ENCODE assay signal across 20 mouse cellular contexts in the genomic region with DNA sequence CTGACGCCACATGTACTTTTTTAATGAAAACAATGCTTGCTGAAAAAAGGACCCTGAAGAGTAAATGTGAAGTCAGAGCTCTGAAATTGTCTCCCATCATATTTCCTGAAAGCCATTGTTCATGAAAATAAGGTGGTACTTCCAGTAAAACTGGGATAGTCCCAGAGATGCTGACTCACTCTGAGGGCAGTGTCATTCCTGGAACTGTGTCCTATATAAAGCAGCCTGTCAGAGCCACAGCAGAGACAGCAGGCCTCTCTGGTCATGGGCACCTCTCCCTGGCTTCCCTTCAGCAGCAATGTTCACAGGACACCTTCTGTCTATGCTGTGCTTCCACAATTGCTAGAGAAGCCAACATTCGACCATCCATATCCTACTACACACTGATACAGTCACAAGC.
A peak's percentile ranks its signal among the peaks of the same experiment; 100 is the strongest.
DNase-seq lines count a peak whose midpoint lies in the region; ATAC-seq and TF ChIP-seq lines count a peak whose summit lies in the region.
"Had no signal": no experiment of that assay in that cellular context is flagged by ENCODE, and none has a peak within 500 bp of the region (broad histone marks: within the 10 kb centered on the region; RNA-seq: fewer than 3 reads in every experiment).

No protein-coding gene starts in this region.

- no peaks in the 10 kb centered on the region for H3K9me3 ChIP-seq in G1E (replicated peaks)
- H3K9me3 ChIP-seq: embryonic facial prominence, embryonic 15.5 days; limb, embryonic 15.5 days; liver, embryonic 15.5 days had no signal

- TF ChIP-seq CTCF in G1E (IDR thresholded peaks at IDR 0.05; ENCODE audit: low read depth, low read length), result no peak

- no peaks in the 10 kb centered on the region for H3K36me3 ChIP-seq in G1E (replicated peaks)
- H3K36me3 ChIP-seq: embryonic facial prominence, embryonic 15.5 days; limb, embryonic 15.5 days; liver, embryonic 15.5 days; midbrain, embryonic 13.5 days had no signal

- no peak for DNase-seq in cerebellum, adult 18-20 months
- peak; percentile 12 to 19 for DNase-seq in heart, adult 18-20 months
- no peak for DNase-seq in heart, postnatal 4 days
- DNase-seq in G1E (ENCODE audit: low spot score), result no peak
- DNase-seq in adrenal gland, postnatal 14 days, result peak; percentile 12
- no peak for DNase-seq in kidney, postnatal 4 days
- DNase-seq: B cell, adult 2 months; cerebellum, adult 8-10 months; embryo, embryonic 11 days; kidney, adult 18-20 months; layer of hippocampus, postnatal 36 days; right cerebral cortex, postnatal 14 days had no signal

- H3K4me3 ChIP-seq in G1E (ENCODE audit: low read depth, low read length), result no peak overlapping the region
- H3K4me3 ChIP-seq: embryonic facial prominence, embryonic 15.5 days; limb, embryonic 15.5 days; liver, embryonic 15.5 days; midbrain, embryonic 13.5 days had no signal

- ATAC-seq in cerebellum, adult (ENCODE audit: insufficient number of reproducible peaks, low FRiP score, low TSS enrichment), result peak; percentile 85
- peak; percentile 63 for ATAC-seq in G1E (ENCODE audit: extremely low read depth, insufficient number of reproducible peaks, low FRiP score, poor library complexity, severe bottlenecking)
- ATAC-seq in activated CD4-positive, CD25-positive, alpha-beta regulatory T cell, adult 4 months, result no peak
- ATAC-seq: forebrain, embryonic 16.5 days; midbrain, embryonic 13.5 days; Patski had no signal

- no peaks in the 10 kb centered on the region for H3K27me3 ChIP-seq in G1E (ENCODE audit: insufficient read depth, low read length)
- H3K27me3 ChIP-seq: embryonic facial prominence, embryonic 15.5 days; limb, embryonic 15.5 days; liver, embryonic 15.5 days; midbrain, embryonic 13.5 days had no signal

- H3K4me1 ChIP-seq in G1E (ENCODE audit: insufficient read depth, low read depth, low read length), result peaks cover 7% of the 10 kb centered on the region
- H3K4me1 ChIP-seq: embryonic facial prominence, embryonic 15.5 days; limb, embryonic 15.5 days; liver, embryonic 15.5 days had no signal

Comparison
In these comparisons a context has a peak if more than half of its experiments do, and no peak if none do; other contexts are left out.
1. DNase-seq: peak in heart, adult 18-20 months (2 of 2) and adrenal gland, postnatal 14 days (single experiment); none in cerebellum, adult 18-20 months (0 of 2), heart, postnatal 4 days (single experiment), G1E (single experiment) and kidney, postnatal 4 days (0 of 2).